Mouse (Mus musculus) embryonic fibroblast, embryonic 13.5 days (primary cell): Measurements from ENCODE around the gene Rsl24d1.
"Not testable (repeated sequence)": the region's sequence is repeated elsewhere in the genome, so short reads cannot be mapped to it uniquely, and the experiment has no call there.

Source experiments
- CTCF ChIP-seq: IDR thresholded peaks from 2 replicates; pipeline ENCODE4 v1.5.1; 2011; ENCODE audit warnings: mild to moderate bottlenecking, control low read depth, low read length, moderate library complexity, borderline replicate concordance; ENCODE audit not compliant: insufficient read depth
- POLR2A ChIP-seq: IDR thresholded peaks from 2 replicates; pipeline ENCODE4 v1.6.1; 2011; ENCODE audit warnings: low read depth, mild to moderate bottlenecking, control low read depth, low read length, moderate library complexity

DNA sequence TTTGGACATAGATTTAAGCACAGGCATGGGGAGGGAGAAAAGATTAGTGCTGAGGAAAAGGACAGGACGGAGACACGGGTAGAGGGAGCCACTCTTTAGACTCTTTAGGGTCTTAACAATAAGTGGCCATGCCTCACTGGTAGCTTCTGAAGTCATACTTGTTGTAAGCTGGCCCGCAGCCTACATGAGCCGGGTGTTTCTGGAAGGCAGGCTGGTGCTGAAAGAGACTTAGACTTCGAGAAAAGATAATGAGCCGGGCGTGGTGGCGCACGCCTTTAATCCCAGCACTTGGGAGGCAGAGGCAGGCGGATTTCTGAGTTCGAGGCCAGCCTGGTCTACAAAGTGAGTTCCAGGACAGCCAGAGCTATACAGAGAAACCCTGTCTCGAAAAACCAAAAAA lies 33.9 kb upstream of the Rsl24d1 start:
- not testable (repeated sequence) for TF ChIP-seq POLR2A, CTCF
